Mouse (Mus musculus): ENCODE data around the gene Dyrk1a.

Gene Dyrk1a

GRCm38 (mm10) chr16:94590214-94590613 is 20.4 kb downstream of the Dyrk1a start:
- CTCF ChIA-PET, result no interaction called here

- CTCF ChIA-PET, result no interaction called here
These were observed 21.2 kb downstream of the Dyrk1a start for GRCm38 (mm10) chr16:94590977-94591376.

GRCm38 (mm10) chr16:94591536-94591935 is 21.7 kb downstream of the Dyrk1a start:
- CTCF ChIA-PET, result no interaction called here

GRCm38 (mm10) chr16:94596633-94597032 is 26.8 kb downstream of the Dyrk1a start:
- CTCF ChIA-PET, result interaction anchor here (1.1 kb wide), 1 partner anchor 21 kb away, joined by 4 read pairs; no protein-coding TSS in a partner anchor

- CTCF ChIA-PET, result interaction anchor here (0.6 kb wide), 1 partner anchor 19 kb away, joined by 4 read pairs; no protein-coding TSS in a partner anchor
These were observed 27.8 kb downstream of the Dyrk1a start for GRCm38 (mm10) chr16:94597640-94598039.

- CTCF ChIA-PET, result interaction anchor here (1.0 to 1.5 kb wide), 4 partner anchors 16 to 377 kb away, joined by 3 to 5 read pairs (median 4); no protein-coding TSS in a partner anchor
These were observed 30.3 kb downstream of the Dyrk1a start for GRCm38 (mm10) chr16:94599977-94600724.

GRCm38 (mm10) chr16:94601089-94601488 is 31.3 kb downstream of the Dyrk1a start:
- CTCF ChIA-PET, result interaction anchor here (1.0 kb wide), 1 partner anchor 17 kb away, joined by 4 read pairs; no protein-coding TSS in a partner anchor

GRCm38 (mm10) chr16:94601540-94601953 is 31.7 kb downstream of the Dyrk1a start:
- CTCF ChIA-PET, result interaction anchor here (1.0 kb wide), 1 partner anchor 17 kb away, joined by 4 read pairs; no protein-coding TSS in a partner anchor

GRCm38 (mm10) chr16:94602188-94602587 is 32.4 kb downstream of the Dyrk1a start:
- CTCF ChIA-PET, result interaction anchor here (1.1 kb wide), 1 partner anchor 29 kb away, joined by 5 read pairs; no protein-coding TSS in a partner anchor

- CTCF ChIA-PET, result interaction anchor here (1.1 kb wide), 1 partner anchor 30 kb away, joined by 5 read pairs; no protein-coding TSS in a partner anchor
These were observed 32.9 kb downstream of the Dyrk1a start for GRCm38 (mm10) chr16:94602730-94603129.

- CTCF ChIA-PET, result no interaction called here
These were observed 36.4 kb downstream of the Dyrk1a start for GRCm38 (mm10) chr16:94606169-94606568.

GRCm38 (mm10) chr16:94607468-94607867 is 37.7 kb downstream of the Dyrk1a start:
- CTCF ChIA-PET, result interaction anchor here (0.7 kb wide), 1 partner anchor 12 kb away, joined by 3 read pairs; no protein-coding TSS in a partner anchor

- CTCF ChIA-PET, result interaction anchor here (0.9 kb wide), 1 partner anchor 19 kb away, joined by 3 read pairs; no protein-coding TSS in a partner anchor
These were observed 39.1 kb downstream of the Dyrk1a start for GRCm38 (mm10) chr16:94608706-94609594.

- CTCF ChIA-PET, result interaction anchor here (0.6 to 0.7 kb wide), 2 partner anchors 97 to 165 kb away, joined by 3 to 6 read pairs; no protein-coding TSS in a partner anchor
These were observed 42.8 kb downstream of the Dyrk1a start for GRCm38 (mm10) chr16:94612573-94612972.

- CTCF ChIA-PET, result interaction anchor here (1.0 to 1.4 kb wide), 2 partner anchors 18 to 21 kb away, joined by 4 read pairs; no protein-coding TSS in a partner anchor
These were observed 47.4 kb downstream of the Dyrk1a start for GRCm38 (mm10) chr16:94617255-94617654.

GRCm38 (mm10) chr16:94618543-94618942 is 48.7 kb downstream of the Dyrk1a start:
- CTCF ChIA-PET, result interaction anchor here (0.8 kb wide), 2 partner anchors 17 to 50 kb away, joined by 4 to 5 read pairs; no protein-coding TSS in a partner anchor

GRCm38 (mm10) chr16:94619301-94619700 is 49.5 kb downstream of the Dyrk1a start:
- CTCF ChIA-PET, result no interaction called here

GRCm38 (mm10) chr16:94624871-94625270 is 55.1 kb downstream of the Dyrk1a start:
- CTCF ChIA-PET, result interaction anchor here (0.6 kb wide), 1 partner anchor 70 kb away, joined by 3 read pairs; no protein-coding TSS in a partner anchor

GRCm38 (mm10) chr16:94625639-94626038 is 55.8 kb downstream of the Dyrk1a start:
- CTCF ChIA-PET, result interaction anchor here (0.6 kb wide), 1 partner anchor 71 kb away, joined by 3 read pairs; no protein-coding TSS in a partner anchor

- CTCF ChIA-PET, result interaction anchor here (1.3 kb wide), 1 partner anchor 18 kb away, joined by 3 read pairs; no protein-coding TSS in a partner anchor
These were observed 57.9 kb downstream of the Dyrk1a start for GRCm38 (mm10) chr16:94627736-94628135.

- CTCF ChIA-PET, result no interaction called here
These were observed 59.3 kb downstream of the Dyrk1a start for GRCm38 (mm10) chr16:94628976-94629729.

Data from spleen, embryonic (tissue).